Mouse (Mus musculus) intestine, embryonic 15.5 days (tissue): ENCODE data around the gene Adgrg5. TPM values are rescaled to one million over a fixed set of nuclear protein-coding genes. Genes with fewer than 3 reads are reported as not detected.

ENCODE experiments used
- ATAC-seq: fragments of 200-750 bp; cut with Nextera tagmentation; 2 replicates; pipeline ENCODE4 v1.8.0; 2017; ENCODE audit warnings: moderate TSS enrichment, moderate library complexity
- H3K27ac ChIP-seq: fragments of 300-500 bp; sonication (generic); 2 replicates; pipeline ENCODE4 v1.5.1; 2015; ENCODE audit warnings: mild to moderate bottlenecking, inconsistent platforms
- H3K27me3 ChIP-seq: fragments of 300-500 bp; sonication (generic); replicated peaks from 2 replicates; pipeline ENCODE4 v1.6.1; 2015; ENCODE audit warnings: inconsistent platforms
- H3K36me3 ChIP-seq: fragments of 300-500 bp; sonication (generic); 2 replicates; pipeline ENCODE4 v1.6.1; 2015; ENCODE audit warnings: inconsistent platforms
- H3K4me1 ChIP-seq: fragments of 300-500 bp; sonication (generic); replicated peaks from 2 replicates; pipeline ENCODE4 v1.6.1; 2015; ENCODE audit warnings: inconsistent platforms
- H3K4me2 ChIP-seq: fragments of 300-500 bp; sonication (generic); replicated peaks from 2 replicates; pipeline ENCODE4 v1.6.1; 2015; ENCODE audit warnings: mild to moderate bottlenecking, inconsistent platforms
- H3K4me3 ChIP-seq: fragments of 300-500 bp; sonication (generic); replicated peaks from 2 replicates; pipeline ENCODE4 v1.5.1; 2015; ENCODE audit warnings: inconsistent platforms
- H3K9ac ChIP-seq: fragments of 300-500 bp; sonication (generic); 2 replicates; pipeline ENCODE4 v1.6.1; 2015; ENCODE audit warnings: inconsistent platforms
- H3K9me3 ChIP-seq: fragments of 300-500 bp; sonication (generic); 2 replicates; pipeline ENCODE4 v1.6.1; 2016; ENCODE audit warnings: inconsistent platforms
- WGBS: fragments of 180-500 bp; shearing (Covaris S2); methylation state at CpG from one replicate; pipeline ENCODE4 v1.1.7; 2015; 5-methylcytosine and 5-hydroxymethylcytosine counted together
- polyA plus RNA-seq: library from polyadenylated mRNA; unstranded; fragments of >200 nt; fragmentation: Nextera tagmentation; extraction: Ambion mirVana; gene quantifications from 2 replicates; pipeline ENCODE4 v1.2.1, GENCODE M21; 2015

The Adgrg5 gene
- polyA plus RNA-seq, 1 experiment from 2014 or later: 1.3 TPM

DNA sequence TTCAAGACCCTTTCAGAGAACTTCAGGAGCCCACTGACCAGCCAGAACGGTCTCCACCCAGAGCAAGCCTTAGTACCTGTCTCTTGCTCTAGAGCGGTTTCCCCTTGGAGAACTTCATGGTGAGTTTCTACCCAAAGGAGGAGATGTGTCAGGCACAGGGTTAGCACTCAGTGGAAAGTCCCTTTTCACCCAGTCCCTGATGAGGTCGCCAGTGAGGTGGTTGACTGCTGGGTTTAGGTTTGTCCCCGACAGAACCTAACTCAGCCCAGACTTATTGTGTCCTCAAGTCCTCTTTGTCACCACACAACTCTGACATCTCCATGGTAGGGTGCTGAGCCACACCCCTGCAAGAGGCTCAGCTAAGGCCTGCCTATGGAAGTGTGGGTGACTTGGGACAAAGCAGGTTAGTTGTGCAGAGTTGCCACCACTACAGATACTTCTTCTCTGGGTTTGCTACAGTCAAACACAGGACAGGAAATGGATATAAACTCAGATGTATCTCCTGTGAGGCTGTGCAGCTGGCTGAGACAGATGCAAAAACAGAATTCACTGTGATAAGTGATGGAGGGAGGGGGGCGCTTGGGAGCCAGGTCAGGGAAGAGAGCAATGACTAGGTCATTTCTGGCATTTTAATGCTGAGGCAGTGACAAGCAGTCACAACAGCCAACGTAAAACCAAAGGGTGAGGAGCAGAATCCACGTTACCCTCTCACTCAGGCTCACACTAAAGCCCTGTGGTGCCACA lies 30.3 kb downstream of the Adgrg5 start:
- WGBS: 71% methylated on average over 7 of the region's 7 CpGs
- H3K27ac ChIP-seq: no peak overlapping the region
- no peak for ATAC-seq
- no peaks in the 10 kb centered on the region for H3K27me3 ChIP-seq
- no peaks in the 10 kb centered on the region for H3K36me3 ChIP-seq
- no peak overlapping the region for H3K4me2 ChIP-seq
- no peak overlapping the region for H3K4me3 ChIP-seq
- H3K9ac ChIP-seq: no peak overlapping the region
- H3K9me3 ChIP-seq: no peaks in the 10 kb centered on the region
- peaks cover 12% of the 10 kb centered on the region for H3K4me1 ChIP-seq

GRCm38 (mm10) chr8:94954368-94954737 lies 30.9 kb downstream of the Adgrg5 start:
- Histone ChIP-seq H3K27me3 (no peaks in the 10 kb centered on the region), H3K4me1 (peaks cover 12% of the 10 kb centered on the region), H3K4me3 (no peak overlapping the region), H3K4me2 (no peak overlapping the region), H3K27ac (peak overlapping the region; percentile 29; the same call in 1 of the 2 replicates), H3K9ac (no peak overlapping the region), H3K36me3 (no peaks in the 10 kb centered on the region), H3K9me3 (no peaks in the 10 kb centered on the region)
- ATAC-seq: peak; percentile 22; the same call in 1 of the 2 replicates
- 68% methylated on average over 7 of the region's 7 CpGs for WGBS

DNA sequence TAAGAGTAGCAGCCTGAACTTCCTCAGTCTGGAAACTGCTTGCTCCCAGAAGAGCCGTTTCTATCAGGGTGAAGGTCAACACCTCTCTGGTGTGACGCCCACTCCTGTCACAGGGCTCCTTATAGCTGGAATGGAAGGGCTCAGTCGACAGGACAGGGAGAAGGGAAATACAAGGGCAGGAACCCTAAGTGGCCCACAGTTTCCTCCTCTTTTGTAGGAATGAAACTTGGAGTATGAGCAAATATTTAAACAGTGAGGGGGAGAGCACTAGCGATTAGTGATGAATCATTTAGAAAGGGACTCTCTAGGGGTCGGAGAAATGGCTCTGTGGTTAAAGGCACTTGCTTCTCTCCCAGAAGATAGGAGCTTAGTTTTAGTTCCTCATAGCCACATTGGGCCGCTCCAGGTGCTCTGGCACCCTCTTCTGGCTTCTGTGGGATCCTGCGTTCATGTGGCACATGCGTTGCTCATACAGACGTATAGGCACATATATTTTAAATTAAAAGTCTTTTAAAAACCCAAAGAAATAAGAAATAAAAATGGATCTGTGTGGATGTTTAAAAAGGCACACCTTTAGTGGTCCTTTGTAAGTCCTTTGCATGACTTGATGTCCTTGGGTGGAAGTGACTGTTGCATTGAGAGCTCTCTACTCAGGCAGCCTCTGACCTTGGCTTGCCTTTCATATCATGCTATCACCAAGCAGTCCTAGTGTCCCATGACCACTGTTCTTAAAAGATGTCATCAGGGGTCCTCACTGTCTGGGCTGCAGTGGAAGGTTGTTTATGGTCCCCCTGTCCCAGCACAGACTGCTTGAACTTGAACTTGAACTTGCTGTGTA lies 31.6 kb downstream of the Adgrg5 start:
- Histone ChIP-seq H3K36me3 (no peaks in the 10 kb centered on the region), H3K4me1 (peaks cover 12% of the 10 kb centered on the region), H3K9ac (no peak overlapping the region), H3K27ac (peak overlapping the region; percentile 29), H3K4me2 (no peak overlapping the region; the same call in 1 of the 2 replicates), H3K4me3 (no peak overlapping the region), H3K9me3 (no peaks in the 10 kb centered on the region), H3K27me3 (no peaks in the 10 kb centered on the region)
- WGBS: 19% methylated on average over 9 of the region's 9 CpGs
- ATAC-seq: peak; percentile 81

DNA sequence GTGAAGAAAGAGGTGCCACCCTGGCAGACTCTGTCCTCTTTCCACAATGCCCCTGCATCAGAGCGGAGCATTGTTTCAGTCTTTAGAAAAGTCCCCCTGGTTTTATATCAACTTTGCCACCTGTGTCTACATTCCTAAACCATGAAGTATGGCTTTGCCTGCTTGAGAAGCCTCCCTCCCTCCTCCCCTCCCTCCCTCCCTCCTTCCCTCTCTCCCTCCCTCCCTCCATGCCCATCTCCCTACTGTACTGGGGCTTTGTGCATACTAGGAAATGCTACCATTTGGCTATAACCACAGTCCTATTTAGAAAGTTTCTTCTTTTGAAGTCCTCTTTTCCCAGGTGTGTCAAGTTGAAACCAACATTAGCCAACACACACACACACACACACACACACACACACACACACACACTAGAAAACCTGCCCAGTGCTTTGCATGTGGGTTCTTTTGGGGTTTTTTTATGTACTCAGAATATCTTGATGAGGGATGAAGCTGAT lies 32.6 kb downstream of the Adgrg5 start:
- Histone ChIP-seq H3K27ac (no peak overlapping the region), H3K27me3 (no peaks in the 10 kb centered on the region), H3K4me3 (no peak overlapping the region), H3K9me3 (no peaks in the 10 kb centered on the region), H3K4me1 (peaks cover 12% of the 10 kb centered on the region), H3K36me3 (no peaks in the 10 kb centered on the region), H3K4me2 (no peak overlapping the region), H3K9ac (no peak overlapping the region)
- 52% methylated on average over 1 of the region's 1 CpGs for WGBS
- ATAC-seq: 0 out of 2 replicates have a peak, but pooled peaks have one; percentile 15

DNA sequence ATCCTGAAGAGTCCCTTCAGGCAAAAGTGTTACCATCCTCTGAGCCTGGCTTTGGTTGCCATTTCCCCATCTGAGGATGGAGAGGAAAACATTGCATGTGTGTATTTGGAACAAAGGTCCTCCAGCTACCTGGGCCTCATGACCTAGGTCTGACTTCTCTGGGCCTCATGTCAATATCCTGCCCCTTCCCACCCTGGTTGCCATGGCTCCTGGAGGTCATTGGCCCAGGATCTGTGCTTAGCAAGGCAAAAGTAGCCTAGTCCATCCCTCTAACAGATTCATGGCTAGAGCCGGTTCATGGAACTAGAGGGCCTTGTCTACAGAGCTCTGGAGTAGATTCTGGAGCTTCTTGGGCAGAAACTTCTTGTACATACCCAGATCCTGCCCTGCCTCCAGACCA lies 38.7 kb downstream of the Adgrg5 start:
- Histone ChIP-seq H3K27me3 (no peaks in the 10 kb centered on the region), H3K9me3 (no peaks in the 10 kb centered on the region), H3K36me3 (no peaks in the 10 kb centered on the region), H3K27ac (no peak overlapping the region), H3K4me2 (no peak overlapping the region), H3K4me3 (no peak overlapping the region), H3K4me1 (peaks cover 6% of the 10 kb centered on the region), H3K9ac (no peak overlapping the region)
- peak; percentile 69 for ATAC-seq
- 56% methylated on average over 1 of the region's 1 CpGs for WGBS

GRCm38 (mm10) chr8:94964828-94965227 lies 41.3 kb downstream of the Adgrg5 start:
- no peaks in the 10 kb centered on the region for H3K27me3 ChIP-seq
- ATAC-seq: peak; percentile 50; the same call in 1 of the 2 replicates
- no peak overlapping the region for H3K27ac ChIP-seq
- no peaks in the 10 kb centered on the region for H3K9me3 ChIP-seq
- H3K4me3 ChIP-seq: no peak overlapping the region
- H3K4me1 ChIP-seq: peaks cover 10% of the 10 kb centered on the region
- H3K9ac ChIP-seq: no peak overlapping the region
- H3K36me3 ChIP-seq: no peaks in the 10 kb centered on the region
- no peak overlapping the region for H3K4me2 ChIP-seq
- 33% methylated on average over 10 of the region's 10 CpGs for WGBS

DNA sequence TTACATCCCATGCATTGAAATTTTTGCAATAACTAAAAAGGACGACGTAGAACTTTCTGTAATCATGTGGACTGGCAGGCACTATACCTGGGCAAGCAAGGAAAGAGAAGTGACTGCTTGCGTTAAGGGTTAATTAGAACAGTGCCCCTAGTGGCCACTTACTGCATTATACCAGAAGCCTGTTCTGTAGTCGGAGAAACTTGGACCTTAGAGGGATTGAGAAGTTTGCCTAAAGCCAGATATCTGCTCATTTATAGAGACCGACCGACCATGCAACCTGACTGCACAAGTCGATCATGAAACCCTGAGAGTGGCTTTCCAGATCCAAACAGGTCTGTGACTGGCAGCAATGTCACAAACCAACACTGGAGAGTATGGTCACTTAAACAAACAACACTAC lies 43.1 kb downstream of the Adgrg5 start:
- 17% methylated on average over 7 of the region's 7 CpGs for WGBS
- Histone ChIP-seq H3K27me3 (no peaks in the 10 kb centered on the region), H3K9me3 (no peaks in the 10 kb centered on the region), H3K4me1 (peaks cover 10% of the 10 kb centered on the region), H3K4me2 (no peak overlapping the region), H3K27ac (peak overlapping the region; percentile 23; the same call in 1 of the 2 replicates), H3K4me3 (no peak overlapping the region), H3K36me3 (no peaks in the 10 kb centered on the region), H3K9ac (no peak overlapping the region)
- ATAC-seq: peak; percentile 32; the same call in 1 of the 2 replicates

DNA sequence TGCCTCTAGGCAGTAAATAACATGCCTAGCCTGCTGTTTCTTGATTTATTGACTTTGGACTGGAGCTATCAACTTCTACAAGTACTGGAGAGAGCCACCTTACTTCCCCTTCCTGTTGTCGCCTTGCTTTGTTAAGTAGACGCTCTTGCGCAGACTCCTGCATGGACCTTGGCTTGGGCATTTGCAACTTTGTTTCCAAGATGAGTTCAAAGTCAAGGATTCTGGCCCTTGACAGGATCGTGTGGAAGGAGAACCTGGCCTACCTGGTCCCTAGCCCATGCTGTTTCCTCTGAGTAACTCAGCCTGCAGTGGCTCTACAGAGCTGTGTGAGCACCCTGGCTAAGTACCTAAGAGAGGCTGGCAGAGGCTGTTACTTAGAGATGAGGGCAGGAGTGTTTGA lies 43.6 kb downstream of the Adgrg5 start:
- H3K4me1 ChIP-seq: peaks cover 6% of the 10 kb centered on the region
- ATAC-seq: peak; percentile 67

DNA sequence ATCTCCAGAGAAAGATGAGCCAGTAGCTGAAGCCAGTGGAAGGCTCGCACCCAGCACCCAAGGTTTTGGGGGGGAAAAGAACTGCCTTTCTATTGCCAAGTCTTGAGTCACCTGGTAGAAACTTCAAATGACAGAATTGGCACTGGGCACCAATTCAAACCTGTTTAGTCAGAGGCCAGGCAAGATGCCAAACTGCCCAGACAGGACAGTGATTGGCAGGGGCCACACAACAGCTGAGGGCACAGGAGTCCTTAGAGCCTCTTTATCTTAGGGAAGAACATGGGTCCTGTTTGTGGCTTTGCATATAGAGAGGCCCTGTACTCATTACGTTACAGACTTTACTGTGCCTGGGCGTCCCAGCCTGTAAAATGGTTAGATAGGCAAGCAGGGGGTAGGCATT lies 44.1 kb downstream of the Adgrg5 start:
- H3K9ac ChIP-seq: no peak overlapping the region
- no peaks in the 10 kb centered on the region for H3K9me3 ChIP-seq
- peaks cover 6% of the 10 kb centered on the region; the same call in 1 of the 2 replicates for H3K4me1 ChIP-seq
- no peaks in the 10 kb centered on the region for H3K36me3 ChIP-seq
- no peak overlapping the region for H3K4me3 ChIP-seq
- WGBS: 82% methylated on average over 3 of the region's 3 CpGs
- H3K4me2 ChIP-seq: no peak overlapping the region
- no peak for ATAC-seq
- H3K27me3 ChIP-seq: no peaks in the 10 kb centered on the region
- H3K27ac ChIP-seq: 0 out of 2 replicates have a peak overlapping the region, but pooled peaks have one; percentile 23

More for the DNA sequence above, 43.6 kb downstream of the Adgrg5 start:
- Histone ChIP-seq H3K9ac (no peak overlapping the region), H3K4me2 (no peak overlapping the region), H3K36me3 (no peaks in the 10 kb centered on the region), H3K4me3 (no peak overlapping the region), H3K27ac (peak overlapping the region; percentile 23; the same call in 1 of the 2 replicates), H3K9me3 (no peaks in the 10 kb centered on the region), H3K27me3 (no peaks in the 10 kb centered on the region)
- 51% methylated on average over 4 of the region's 4 CpGs for WGBS

GRCm38 (mm10) chr8:94973270-94973669 lies 49.8 kb downstream of the Adgrg5 start:
- no peaks in the 10 kb centered on the region for H3K9me3 ChIP-seq

GRCm38 (mm10) chr8:94973786-94974185 lies 50.3 kb downstream of the Adgrg5 start:
- Histone ChIP-seq H3K27me3 (no peaks in the 10 kb centered on the region), H3K9me3 (no peaks in the 10 kb centered on the region), H3K36me3 (no peaks in the 10 kb centered on the region), H3K9ac (no peak overlapping the region), H3K4me2 (no peak overlapping the region; the same call in 1 of the 2 replicates), H3K27ac (peak overlapping the region; percentile 41), H3K4me3 (no peak overlapping the region), H3K4me1 (peaks cover 12% of the 10 kb centered on the region)
- ATAC-seq: no peak
- 68% methylated on average over 9 of the region's 9 CpGs for WGBS

More at GRCm38 (mm10) chr8:94973270-94973669, 49.8 kb downstream of the Adgrg5 start:
- no peak overlapping the region for H3K9ac ChIP-seq
- no peak overlapping the region for H3K4me3 ChIP-seq
- H3K4me1 ChIP-seq: peaks cover 12% of the 10 kb centered on the region
- H3K4me2 ChIP-seq: no peak overlapping the region
- ATAC-seq: no peak
- H3K27me3 ChIP-seq: no peaks in the 10 kb centered on the region
- 80% methylated on average over 9 of the region's 9 CpGs for WGBS
- no peak overlapping the region for H3K27ac ChIP-seq
- no peaks in the 10 kb centered on the region for H3K36me3 ChIP-seq

DNA sequence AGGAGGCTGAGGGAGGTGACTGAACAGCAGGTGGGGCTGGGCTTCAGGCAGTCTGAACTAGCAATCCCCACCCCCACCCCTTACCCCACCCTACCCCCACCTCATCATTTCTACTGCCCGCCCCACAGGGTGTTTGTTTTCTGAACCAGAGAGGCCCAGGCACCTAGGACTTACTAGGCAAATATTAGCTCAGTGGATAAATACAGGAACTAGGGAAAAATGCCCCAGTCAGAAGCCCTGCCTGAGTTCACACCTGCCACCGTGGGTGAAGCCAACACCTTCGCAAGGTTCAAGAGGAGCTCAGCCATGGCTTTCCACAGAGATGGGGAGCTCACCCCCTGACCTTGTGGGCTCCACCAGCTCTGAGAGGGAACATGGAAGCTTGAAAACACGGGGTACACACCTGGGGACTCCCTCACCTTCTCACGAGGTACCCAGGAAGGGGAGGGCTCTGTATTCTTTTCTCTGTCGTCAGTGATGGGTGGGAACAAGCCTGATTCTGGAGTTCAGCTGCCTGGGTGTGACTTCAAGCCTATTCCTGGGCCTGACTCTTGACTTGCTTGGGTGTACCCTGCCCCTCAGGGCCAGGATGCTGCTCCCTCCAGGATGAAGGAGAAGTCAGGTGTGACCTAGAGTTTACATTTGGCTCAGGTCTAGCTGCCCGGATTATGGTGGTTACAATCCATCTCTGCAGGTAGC lies 51.1 kb downstream of the Adgrg5 start, which contains the start of gene Adgrg1:
TSS of gene Adgrg1 (plus strand) at position 285 of the 699 bp plus-strand sequence.
- Histone ChIP-seq H3K27me3 (no peaks in the 10 kb centered on the region), H3K36me3 (no peaks in the 10 kb centered on the region), H3K4me3 (no peak within 1 kb of the TSS), H3K9me3 (no peaks in the 10 kb centered on the region), H3K9ac (no peak within 1 kb of the TSS), H3K4me2 (peak within 1 kb of the TSS; percentile 37; the same call in 1 of the 2 replicates), H3K4me1 (peaks cover 12% of the 10 kb centered on the region), H3K27ac (peak within 1 kb of the TSS; percentile 78)
- WGBS: 30% methylated on average over 7 of the region's 7 CpGs
- ATAC-seq: peak; percentile 74
